In the genomic region with DNA sequence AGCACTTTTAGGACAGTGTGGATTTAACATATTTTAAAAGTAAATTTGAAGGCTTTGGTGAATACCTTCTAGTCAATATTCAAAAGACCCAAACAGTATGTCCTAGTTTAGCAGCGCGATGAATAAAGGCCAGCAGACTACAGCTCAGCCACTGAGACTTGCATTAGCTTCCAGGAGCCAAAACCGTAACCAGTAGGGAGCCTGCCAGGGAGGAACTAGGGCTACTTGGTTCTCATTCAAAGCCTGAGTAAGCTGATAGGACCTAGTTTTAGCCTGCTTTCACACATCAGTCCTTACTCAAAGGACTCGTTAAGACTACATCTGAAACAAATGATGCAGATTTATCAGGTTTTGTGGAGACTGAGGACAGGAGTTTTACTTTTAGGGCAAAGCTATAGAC, we compare ENCODE assay signal across 10 mouse cellular contexts. TPM values are rescaled to one million over a fixed set of nuclear protein-coding genes. Genes with fewer than 3 reads are reported as not detected.
DNase-seq lines count a peak whose midpoint lies in the region; ATAC-seq and TF ChIP-seq lines count a peak whose summit lies in the region.
"Had no signal": no experiment of that assay in that cellular context is flagged by ENCODE, and none has a peak within 500 bp of the region (broad histone marks: within the 10 kb centered on the region; RNA-seq: fewer than 3 reads in every experiment).

No protein-coding gene starts in this region.

- no peak for TF ChIP-seq EP300 in liver, postnatal 0 days (IDR thresholded peaks at IDR 0.05; ENCODE audit: low read depth)

- H3K27ac ChIP-seq in heart, embryonic 14.5 days (replicated peaks in 1 of 2; ENCODE audit: control insufficient read depth in 1 of 2, insufficient read depth in 1 of 2, low read depth in 2 of 2, low read length in 2 of 2): no peak overlapping the region
- no peak overlapping the region for H3K27ac ChIP-seq in heart, embryonic 11.5 days (ENCODE audit: low read depth, low read length)
- H3K27ac ChIP-seq in embryonic facial prominence, embryonic 10.5 days (replicated peaks): no peak overlapping the region
- no peak overlapping the region for H3K27ac ChIP-seq in liver, postnatal 0 days (ENCODE audit: low read depth)

- H3K36me3 ChIP-seq in heart, embryonic 14.5 days (ENCODE audit: control insufficient read depth, insufficient read depth, low read length): peaks cover 25% of the 10 kb centered on the region
- H3K36me3 ChIP-seq in heart, embryonic 11.5 days (ENCODE audit: control insufficient read depth, insufficient read depth, low read length): peaks cover 8% of the 10 kb centered on the region; the same call in 1 of the 2 replicates
- H3K36me3 ChIP-seq in embryonic facial prominence, embryonic 10.5 days (replicated peaks): peaks cover 46% of the 10 kb centered on the region
- H3K36me3 ChIP-seq in liver, postnatal 0 days (replicated peaks; ENCODE audit: insufficient read depth, low read length): peaks cover 13% of the 10 kb centered on the region; the same call in 1 of the 2 replicates

- H3K27me3 ChIP-seq in heart, embryonic 14.5 days (ENCODE audit: control insufficient read depth, insufficient read depth, low read length): no peaks in the 10 kb centered on the region
- H3K27me3 ChIP-seq in heart, embryonic 11.5 days (ENCODE audit: control insufficient read depth, insufficient read depth, low read length): no peaks in the 10 kb centered on the region
- H3K27me3 ChIP-seq in embryonic facial prominence, embryonic 10.5 days (replicated peaks; ENCODE audit: low read depth, poor library complexity, severe bottlenecking): no peaks in the 10 kb centered on the region
- no peaks in the 10 kb centered on the region for H3K27me3 ChIP-seq in liver, postnatal 0 days (ENCODE audit: insufficient read depth, low read length)

- H3K9ac ChIP-seq in heart, embryonic 14.5 days (ENCODE audit: low read length): peak overlapping the region; percentile 23; the same call in 1 of the 2 replicates
- no peak overlapping the region for H3K9ac ChIP-seq in heart, embryonic 11.5 days (ENCODE audit: low read depth, low read length)
- H3K9ac ChIP-seq in liver, postnatal 0 days (replicated peaks): no peak overlapping the region
- H3K9ac ChIP-seq: lung, embryonic 14.5 days had no signal

- ATAC-seq in heart, embryonic 14.5 days (ENCODE audit: insufficient number of reproducible peaks, insufficient read depth, low FRiP score, low read depth): no peak
- ATAC-seq in heart, embryonic 11.5 days (replicated peaks; ENCODE audit: insufficient number of reproducible peaks, low FRiP score, low TSS enrichment): no peak
- ATAC-seq in liver, postnatal 0 days: no peak
- ATAC-seq in megakaryocyte-erythroid progenitor cell, adult 5-6 weeks (replicated peaks; ENCODE audit: low FRiP score, low TSS enrichment, poor library complexity, severe bottlenecking): no peak

- no peaks in the 10 kb centered on the region for H3K9me3 ChIP-seq in heart, embryonic 14.5 days (ENCODE audit: control insufficient read depth, low read length)
- H3K9me3 ChIP-seq in heart, embryonic 11.5 days (replicated peaks; ENCODE audit: control insufficient read depth, low read length): no peaks in the 10 kb centered on the region
- H3K9me3 ChIP-seq in embryonic facial prominence, embryonic 10.5 days: no peaks in the 10 kb centered on the region
- H3K9me3 ChIP-seq in liver, postnatal 0 days (ENCODE audit: low read length): no peaks in the 10 kb centered on the region

- intact Hi-C loops in gastrocnemius, postnatal 14 days (cut with DNase I; ENCODE audit: low total_unique reads): no loop called here

- 85% methylated on average over 4 of the region's 4 CpGs for WGBS in heart, embryonic 14.5 days
- 92% methylated on average over 4 of the region's 4 CpGs for WGBS in heart, embryonic 11.5 days (ENCODE audit: insufficient replicate concordance)
- 88% methylated on average over 4 of the region's 4 CpGs for WGBS in embryonic facial prominence, embryonic 10.5 days
- WGBS in liver, postnatal 0 days (ENCODE audit: insufficient replicate concordance): 91% methylated on average over 4 of the region's 4 CpGs

- H3K4me2 ChIP-seq in heart, embryonic 14.5 days (ENCODE audit: low read length): peak overlapping the region; percentile 71
- no peak overlapping the region for H3K4me2 ChIP-seq in heart, embryonic 11.5 days
- H3K4me2 ChIP-seq in liver, postnatal 0 days (ENCODE audit: low read depth, low read length): peak overlapping the region; percentile 76; the same call in 1 of the 2 replicates

- no peak for TF ChIP-seq CTCF in liver, postnatal 0 days (IDR thresholded peaks at IDR 0.05; ENCODE audit: low read depth)

- DNase-seq in embryonic facial prominence, embryonic 10.5 days (ENCODE audit: low spot score): no peak
- DNase-seq in gastrocnemius, postnatal 14 days: peak; percentile 53
- no peak for DNase-seq in liver, postnatal 0 days
- no peak for DNase-seq in urinary bladder, postnatal 4 days (ENCODE audit: low spot score in 2 of 2)
- DNase-seq in ovary, postnatal 10 days (ENCODE audit: low spot score): no peak
- DNase-seq: cerebellum, postnatal 14 days; lung, embryonic 14.5 days had no signal

- no peak overlapping the region for H3K4me3 ChIP-seq in heart, embryonic 14.5 days (ENCODE audit: control insufficient read depth in 1 of 2, insufficient read depth in 1 of 2, low read depth in 1 of 2, low read length in 2 of 2)
- no peak overlapping the region for H3K4me3 ChIP-seq in heart, embryonic 11.5 days (ENCODE audit: low read depth, low read length)
- peak overlapping the region; percentile 87; the same call in 1 of the 2 replicates for H3K4me3 ChIP-seq in embryonic facial prominence, embryonic 10.5 days
- H3K4me3 ChIP-seq in liver, postnatal 0 days (ENCODE audit: low read depth, low read length): no peak overlapping the region

- peaks cover 0 to 24% of the 10 kb centered on the region in 2 experiments; a peak in 2 of 4 replicates for H3K4me1 ChIP-seq in heart, embryonic 14.5 days (ENCODE audit: control insufficient read depth in 2 of 2, insufficient read depth in 2 of 2, low read length in 2 of 2)
- peaks cover 10% of the 10 kb centered on the region for H3K4me1 ChIP-seq in heart, embryonic 11.5 days (ENCODE audit: control insufficient read depth, insufficient read depth, low read length)
- peaks cover 30% of the 10 kb centered on the region for H3K4me1 ChIP-seq in embryonic facial prominence, embryonic 10.5 days
- H3K4me1 ChIP-seq in liver, postnatal 0 days (ENCODE audit: insufficient read depth): peaks cover 6% of the 10 kb centered on the region; the same call in 1 of the 2 replicates

RNA-seq across cellular contexts. Expression of a gene that starts 2.0 kb away (rescaled TPM):
- 25.4 and 27.8 TPM in 2 replicates for polyA plus RNA-seq in heart, embryonic 14.5 days (2014; fragmentation: Nextera tagmentation; extraction: Ambion mirVana)
- 27.4 and 31.3 TPM in 2 replicates for polyA plus RNA-seq in heart, embryonic 11.5 days (2014; fragmentation: Nextera tagmentation; extraction: Ambion mirVana)
- polyA plus RNA-seq in embryonic facial prominence, embryonic 10.5 days (2016; fragmentation: Nextera tagmentation; extraction: Ambion mirVana): 57.1 and 63.6 TPM in 2 replicates
- 1 to 10 TPM; 5.8 to 6.5 TPM for total RNA-seq in gastrocnemius, postnatal 14 days (2021)
- polyA plus RNA-seq in liver, postnatal 0 days (2015; fragmentation: Nextera tagmentation; extraction: Ambion mirVana): 14.5 and 14.6 TPM in 2 replicates
- 33.7 and 49.1 TPM in 2 replicates for total RNA-seq in megakaryocyte-erythroid progenitor cell, adult 5-6 weeks (2014; fragmentation: Nextera tagmentation)
- 53.1 and 76.9 TPM in 2 replicates for total RNA-seq in megakaryocyte-erythroid progenitor cell, adult 5-6 weeks (2017)
